Mouse (Mus musculus) right cerebral cortex, postnatal 14 days (tissue): ENCODE measurements around the gene Map10.

Source experiments
- DNase-seq: peaks from one replicate; pipeline ENCODE4 v3.0.0; 2022

Gene Map10

GRCm38 (mm10) chr8:125669700-125670195 lies at the start of gene Map10:
Map10 (plus strand) TSS chr8:125669818.
- peak; percentile 94 for DNase-seq

GRCm38 (mm10) chr8:125620301-125620700 lies 49.3 kb upstream of the Map10 start:
- DNase-seq, result no peak

- peak; percentile 11 for DNase-seq
These were observed 45.3 kb upstream of the Map10 start for GRCm38 (mm10) chr8:125624287-125624686.

- DNase-seq, result no peak
These were observed 43.2 kb upstream of the Map10 start for GRCm38 (mm10) chr8:125626381-125626780.

- DNase-seq, result no peak
These were observed 40.8 kb upstream of the Map10 start for GRCm38 (mm10) chr8:125628834-125629233.

GRCm38 (mm10) chr8:125638411-125639058 lies 31.1 kb upstream of the Map10 start:
- DNase-seq, result no peak

GRCm38 (mm10) chr8:125639631-125640030 lies 30.0 kb upstream of the Map10 start:
- DNase-seq, result no peak

- DNase-seq, result no peak
These were observed 28.9 kb upstream of the Map10 start for GRCm38 (mm10) chr8:125640766-125641165.

- peak; percentile 47 for DNase-seq
These were observed 27.8 kb upstream of the Map10 start for GRCm38 (mm10) chr8:125641808-125642207.

GRCm38 (mm10) chr8:125645757-125646478 lies 23.7 kb upstream of the Map10 start:
- DNase-seq, result no peak

GRCm38 (mm10) chr8:125649447-125649846 lies 20.2 kb upstream of the Map10 start:
- DNase-seq, result no peak

GRCm38 (mm10) chr8:125654821-125655220 lies 14.8 kb upstream of the Map10 start:
- no peak for DNase-seq

GRCm38 (mm10) chr8:125658508-125658907 lies 11.1 kb upstream of the Map10 start:
- DNase-seq, result no peak

- no peak for DNase-seq
These were observed 10.7 kb upstream of the Map10 start for GRCm38 (mm10) chr8:125658926-125659325.

GRCm38 (mm10) chr8:125660397-125660796 lies 9.2 kb upstream of the Map10 start:
- no peak for DNase-seq

GRCm38 (mm10) chr8:125661958-125662668 lies 7.5 kb upstream of the Map10 start:
- DNase-seq, result no peak

GRCm38 (mm10) chr8:125662669-125663048 lies 7.0 kb upstream of the Map10 start:
- DNase-seq, result no peak

GRCm38 (mm10) chr8:125665183-125665875 lies 4.3 kb upstream of the Map10 start:
- no peak for DNase-seq

GRCm38 (mm10) chr8:125665876-125666186 lies 3.8 kb upstream of the Map10 start:
- DNase-seq, result no peak

GRCm38 (mm10) chr8:125666201-125666600 lies 3.4 kb upstream of the Map10 start:
- DNase-seq, result no peak

- DNase-seq, result no peak
These were observed 2.4 kb upstream of the Map10 start for GRCm38 (mm10) chr8:125667248-125667647.

GRCm38 (mm10) chr8:125669159-125669699 lies 389 bp upstream of the Map10 start:
- no peak for DNase-seq

GRCm38 (mm10) chr8:125670420-125670819 lies 802 bp downstream of the Map10 start:
- DNase-seq, result no peak
